Comparison of ENCODE assay signal across 38 mouse cellular contexts in the genomic region with DNA sequence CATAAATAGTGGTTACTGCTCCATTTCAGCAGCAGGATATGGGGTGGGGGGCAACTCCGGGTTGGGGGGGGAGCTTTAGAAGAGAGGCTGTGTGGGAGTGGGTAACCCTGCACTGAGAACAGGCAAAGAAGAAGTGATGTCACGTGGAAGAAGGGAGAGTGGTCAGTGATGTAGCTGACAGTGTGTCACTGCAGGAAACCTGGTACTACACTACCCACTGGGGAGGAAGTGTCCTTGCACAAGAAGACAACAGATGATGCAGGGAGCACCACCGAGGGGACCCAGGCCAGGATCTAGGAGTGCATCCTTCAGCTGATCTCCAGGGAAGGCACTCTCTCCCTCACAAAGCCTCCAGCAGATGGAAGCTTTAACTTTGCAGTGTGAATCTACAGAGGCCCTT. TPM values are rescaled to one million over a fixed set of nuclear protein-coding genes. Genes with fewer than 3 reads are reported as not detected.
"Had no signal": no experiment of that assay in that cellular context is flagged by ENCODE, and none has a peak within 500 bp of the region (broad histone marks: within the 10 kb centered on the region; RNA-seq: fewer than 3 reads in every experiment).

No protein-coding gene starts in this region.

- H3K36me3 ChIP-seq: embryonic facial prominence, embryonic 10.5 days; embryonic facial prominence, embryonic 12.5 days; embryonic facial prominence, embryonic 13.5 days; embryonic facial prominence, embryonic 15.5 days; forebrain, embryonic 10.5 days; forebrain, embryonic 15.5 days had no signal

- H3K9me3 ChIP-seq: embryonic facial prominence, embryonic 10.5 days; embryonic facial prominence, embryonic 12.5 days; embryonic facial prominence, embryonic 13.5 days; embryonic facial prominence, embryonic 15.5 days; forebrain, embryonic 10.5 days; forebrain, embryonic 13.5 days; forebrain, embryonic 15.5 days had no signal

- H3K27me3 ChIP-seq: embryonic facial prominence, embryonic 12.5 days; embryonic facial prominence, embryonic 13.5 days; embryonic facial prominence, embryonic 15.5 days; forebrain, embryonic 13.5 days; forebrain, embryonic 15.5 days had no signal

- H3K4me2 ChIP-seq: embryonic facial prominence, embryonic 12.5 days; embryonic facial prominence, embryonic 13.5 days; embryonic facial prominence, embryonic 15.5 days; forebrain, embryonic 13.5 days; forebrain, embryonic 15.5 days had no signal

- H3K9ac ChIP-seq: embryonic facial prominence, embryonic 12.5 days; embryonic facial prominence, embryonic 13.5 days; embryonic facial prominence, embryonic 15.5 days; forebrain, embryonic 13.5 days; forebrain, embryonic 15.5 days; forebrain, postnatal 0 days had no signal

- H3K27ac ChIP-seq: embryonic facial prominence, embryonic 10.5 days; embryonic facial prominence, embryonic 12.5 days; embryonic facial prominence, embryonic 13.5 days; embryonic facial prominence, embryonic 15.5 days; forebrain, embryonic 10.5 days; forebrain, embryonic 13.5 days; forebrain, embryonic 15.5 days; gastrocnemius, adult 2 months; heart, adult 2 months had no signal

- DNase-seq: cerebellum, adult 2 months; cerebellum, adult 8-10 months; cerebellum, adult 9-10 months; cerebellum, adult 9-11 months; cerebellum, postnatal 10 days; cerebellum, postnatal 14 days; cerebellum, postnatal 25 days; cerebellum, postnatal 36 days; embryo, embryonic 11 days; forebrain, postnatal 0 days; gastrocnemius, adult 2 months; gastrocnemius, postnatal 10 days; gastrocnemius, postnatal 14 days; gastrocnemius, postnatal 25 days; gastrocnemius, postnatal 36 days; heart, adult 11 months; heart, adult 18-20 months; heart, adult 2 months had no signal

- H3K4me1 ChIP-seq: embryonic facial prominence, embryonic 10.5 days; embryonic facial prominence, embryonic 12.5 days; embryonic facial prominence, embryonic 13.5 days; embryonic facial prominence, embryonic 15.5 days; forebrain, embryonic 10.5 days; forebrain, embryonic 13.5 days; forebrain, embryonic 15.5 days had no signal

- ATAC-seq: forebrain, embryonic 13.5 days; forebrain, embryonic 14.5 days; forebrain, embryonic 15.5 days; forebrain, embryonic 16.5 days; forebrain, postnatal 0 days had no signal

- H3K4me3 ChIP-seq: embryonic facial prominence, embryonic 10.5 days; embryonic facial prominence, embryonic 12.5 days; embryonic facial prominence, embryonic 13.5 days; embryonic facial prominence, embryonic 15.5 days; erythroblast, embryonic 14.5 days; forebrain, embryonic 10.5 days; forebrain, embryonic 13.5 days; forebrain, embryonic 15.5 days; gastrocnemius, adult 2 months; heart, adult 2 months had no signal

RNA-seq across cellular contexts. Expression of gene Tcl1b1, which starts 7.2 kb away (rescaled TPM):
- total RNA-seq: forebrain, postnatal 0 days; gastrocnemius, adult 18-20 months; gastrocnemius, adult 2 months; gastrocnemius, adult 8-10 months; gastrocnemius, postnatal 10 days; gastrocnemius, postnatal 14 days; gastrocnemius, postnatal 25 days; gastrocnemius, postnatal 36 days; gastrocnemius, postnatal 4 days; heart, adult 18-20 months; heart, adult 2 months; heart, adult 8-10 months had no signal
- polyA plus RNA-seq: cerebellum, adult 2 months; cortical plate, adult 2 months; embryonic facial prominence, embryonic 10.5 days; embryonic facial prominence, embryonic 11.5 days; embryonic facial prominence, embryonic 12.5 days; embryonic facial prominence, embryonic 13.5 days; embryonic facial prominence, embryonic 14.5 days; embryonic facial prominence, embryonic 15.5 days; erythroblast, embryonic 14.5 days; forebrain, embryonic 10.5 days; forebrain, embryonic 11.5 days; forebrain, embryonic 13.5 days; forebrain, embryonic 14.5 days; forebrain, embryonic 15.5 days; forebrain, embryonic 16.5 days; forebrain, postnatal 0 days; frontal cortex, adult 2 months; gonadal fat pad, adult 2 months; heart, adult 2 months had no signal

RNA-seq across cellular contexts. Expression of gene Tcl1b5, which starts 9.4 kb away (rescaled TPM):
- total RNA-seq: forebrain, postnatal 0 days; gastrocnemius, adult 18-20 months; gastrocnemius, adult 2 months; gastrocnemius, adult 8-10 months; gastrocnemius, postnatal 10 days; gastrocnemius, postnatal 14 days; gastrocnemius, postnatal 25 days; gastrocnemius, postnatal 36 days; gastrocnemius, postnatal 4 days; heart, adult 18-20 months; heart, adult 2 months; heart, adult 8-10 months had no signal
- polyA plus RNA-seq: cerebellum, adult 2 months; cortical plate, adult 2 months; embryonic facial prominence, embryonic 10.5 days; embryonic facial prominence, embryonic 11.5 days; embryonic facial prominence, embryonic 12.5 days; embryonic facial prominence, embryonic 13.5 days; embryonic facial prominence, embryonic 14.5 days; embryonic facial prominence, embryonic 15.5 days; erythroblast, embryonic 14.5 days; forebrain, embryonic 10.5 days; forebrain, embryonic 11.5 days; forebrain, embryonic 13.5 days; forebrain, embryonic 14.5 days; forebrain, embryonic 15.5 days; forebrain, embryonic 16.5 days; forebrain, postnatal 0 days; frontal cortex, adult 2 months; gonadal fat pad, adult 2 months; heart, adult 2 months had no signal

RNA-seq across cellular contexts. Expression of gene Tcl1b2, which starts 20.9 kb away (rescaled TPM):
- total RNA-seq: forebrain, postnatal 0 days; gastrocnemius, adult 18-20 months; gastrocnemius, adult 2 months; gastrocnemius, adult 8-10 months; gastrocnemius, postnatal 10 days; gastrocnemius, postnatal 14 days; gastrocnemius, postnatal 25 days; gastrocnemius, postnatal 36 days; gastrocnemius, postnatal 4 days; heart, adult 18-20 months; heart, adult 2 months; heart, adult 8-10 months had no signal
- polyA plus RNA-seq: cerebellum, adult 2 months; cortical plate, adult 2 months; embryonic facial prominence, embryonic 10.5 days; embryonic facial prominence, embryonic 11.5 days; embryonic facial prominence, embryonic 12.5 days; embryonic facial prominence, embryonic 13.5 days; embryonic facial prominence, embryonic 14.5 days; embryonic facial prominence, embryonic 15.5 days; erythroblast, embryonic 14.5 days; forebrain, embryonic 10.5 days; forebrain, embryonic 11.5 days; forebrain, embryonic 13.5 days; forebrain, embryonic 14.5 days; forebrain, embryonic 15.5 days; forebrain, embryonic 16.5 days; forebrain, postnatal 0 days; frontal cortex, adult 2 months; gonadal fat pad, adult 2 months; heart, adult 2 months had no signal

RNA-seq across cellular contexts. Expression of gene Tcl1b3, which starts 24.1 kb away (rescaled TPM):
- total RNA-seq: forebrain, postnatal 0 days; gastrocnemius, adult 18-20 months; gastrocnemius, adult 2 months; gastrocnemius, adult 8-10 months; gastrocnemius, postnatal 10 days; gastrocnemius, postnatal 14 days; gastrocnemius, postnatal 25 days; gastrocnemius, postnatal 36 days; gastrocnemius, postnatal 4 days; heart, adult 18-20 months; heart, adult 2 months; heart, adult 8-10 months had no signal
- polyA plus RNA-seq: cerebellum, adult 2 months; cortical plate, adult 2 months; embryonic facial prominence, embryonic 10.5 days; embryonic facial prominence, embryonic 11.5 days; embryonic facial prominence, embryonic 12.5 days; embryonic facial prominence, embryonic 13.5 days; embryonic facial prominence, embryonic 14.5 days; embryonic facial prominence, embryonic 15.5 days; erythroblast, embryonic 14.5 days; forebrain, embryonic 10.5 days; forebrain, embryonic 11.5 days; forebrain, embryonic 13.5 days; forebrain, embryonic 14.5 days; forebrain, embryonic 15.5 days; forebrain, embryonic 16.5 days; forebrain, postnatal 0 days; frontal cortex, adult 2 months; gonadal fat pad, adult 2 months; heart, adult 2 months had no signal

RNA-seq across cellular contexts. Expression of gene Tcl1b4, which starts 35.0 kb away (rescaled TPM):
- total RNA-seq: forebrain, postnatal 0 days; gastrocnemius, adult 18-20 months; gastrocnemius, adult 2 months; gastrocnemius, adult 8-10 months; gastrocnemius, postnatal 10 days; gastrocnemius, postnatal 14 days; gastrocnemius, postnatal 25 days; gastrocnemius, postnatal 36 days; gastrocnemius, postnatal 4 days; heart, adult 18-20 months; heart, adult 2 months; heart, adult 8-10 months had no signal
- polyA plus RNA-seq: cerebellum, adult 2 months; cortical plate, adult 2 months; embryonic facial prominence, embryonic 10.5 days; embryonic facial prominence, embryonic 11.5 days; embryonic facial prominence, embryonic 12.5 days; embryonic facial prominence, embryonic 13.5 days; embryonic facial prominence, embryonic 14.5 days; embryonic facial prominence, embryonic 15.5 days; erythroblast, embryonic 14.5 days; forebrain, embryonic 10.5 days; forebrain, embryonic 11.5 days; forebrain, embryonic 13.5 days; forebrain, embryonic 14.5 days; forebrain, embryonic 15.5 days; forebrain, embryonic 16.5 days; forebrain, postnatal 0 days; frontal cortex, adult 2 months; gonadal fat pad, adult 2 months; heart, adult 2 months had no signal
